ENCODE assay signal across 17 mouse cellular contexts in the genomic region with DNA sequence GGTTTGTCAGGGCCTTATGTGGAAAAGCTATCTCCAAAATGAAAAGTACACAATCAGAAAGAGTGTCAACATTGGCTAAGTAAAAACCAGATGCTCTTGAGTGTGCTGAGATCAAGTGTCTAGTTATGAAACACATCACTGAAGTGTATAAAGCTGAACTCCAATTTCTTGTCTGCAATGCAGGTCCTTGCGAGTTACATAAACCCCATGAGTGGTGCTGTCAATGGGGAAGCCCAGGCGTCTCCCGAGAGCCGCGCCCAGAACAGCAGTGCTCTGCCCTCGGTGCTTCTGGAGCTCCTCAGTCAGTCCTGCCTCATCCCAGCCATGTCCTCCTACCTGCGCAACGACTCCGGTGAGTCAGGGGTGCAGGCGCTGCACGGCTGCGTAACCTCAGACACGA. TPM values are rescaled to one million over a fixed set of nuclear protein-coding genes. Genes with fewer than 3 reads are reported as not detected.
DNase-seq lines count a peak whose midpoint lies in the region; ATAC-seq lines count a peak whose summit lies in the region.
"Had no signal": no experiment of that assay in that cellular context is flagged by ENCODE, and none has a peak within 500 bp of the region (broad histone marks: within the 10 kb centered on the region; RNA-seq: fewer than 3 reads in every experiment).

No protein-coding gene starts in this region.

- no peak for DNase-seq in frontal cortex, postnatal 25 days (ENCODE audit: low spot score in 2 of 2)
- peak; percentile 39 for DNase-seq in brain, adult 2 months (ENCODE audit: low read depth, low spot score)
- DNase-seq in lung, postnatal 25 days (ENCODE audit: low spot score) = peak; percentile 82
- no peak for DNase-seq in heart, postnatal 25 days (ENCODE audit: low spot score)
- DNase-seq in heart, adult 18-20 months = no peak
- DNase-seq: cerebellum, adult 11-12 months; cerebellum, adult 9-10 months; cerebellum, postnatal 36 days; gastrocnemius, postnatal 14 days; heart, postnatal 36 days had no signal

- H3K9ac ChIP-seq in lung, embryonic 16.5 days (ENCODE audit: low read length) = no peak overlapping the region
- no peak overlapping the region for H3K9ac ChIP-seq in hindbrain, embryonic 12.5 days
- H3K9ac ChIP-seq: forebrain, embryonic 15.5 days; heart, embryonic 12.5 days had no signal

- no peaks in the 10 kb centered on the region for H3K4me1 ChIP-seq in lung, embryonic 16.5 days (replicated peaks; ENCODE audit: control insufficient read depth, insufficient read depth, low read length)
- H3K4me1 ChIP-seq in hindbrain, embryonic 12.5 days = no peaks in the 10 kb centered on the region
- H3K4me1 ChIP-seq: forebrain, embryonic 15.5 days had no signal

- H3K9me3 ChIP-seq in lung, embryonic 16.5 days (ENCODE audit: control insufficient read depth, low read length) = no peaks in the 10 kb centered on the region
- H3K9me3 ChIP-seq in hindbrain, embryonic 12.5 days (replicated peaks) = no peaks in the 10 kb centered on the region
- H3K9me3 ChIP-seq: forebrain, embryonic 15.5 days; heart, embryonic 12.5 days had no signal

- ATAC-seq in frontal cortex, adult (ENCODE audit: low TSS enrichment) = 0 out of 2 replicates have a peak, but pooled peaks have one; percentile 28
- 0 out of 2 replicates have a peak, but pooled peaks have one; percentile 38 for ATAC-seq in lung, embryonic 16.5 days (ENCODE audit: low read depth)
- no peak for ATAC-seq in hindbrain, embryonic 12.5 days (ENCODE audit: low FRiP score)
- ATAC-seq: forebrain, embryonic 15.5 days; hindbrain, embryonic 16.5 days; inflammation-experienced regulatory T-cells, adult 6 months had no signal

- no peak overlapping the region for H3K4me3 ChIP-seq in lung, embryonic 16.5 days (ENCODE audit: low read length)
- H3K4me3 ChIP-seq in hindbrain, embryonic 12.5 days = no peak overlapping the region
- H3K4me3 ChIP-seq: forebrain, embryonic 15.5 days; heart, embryonic 12.5 days had no signal

- peaks cover 19% of the 10 kb centered on the region for H3K36me3 ChIP-seq in lung, embryonic 16.5 days (ENCODE audit: control insufficient read depth, insufficient read depth, low read length)
- peaks cover 33% of the 10 kb centered on the region for H3K36me3 ChIP-seq in hindbrain, embryonic 12.5 days

- intact Hi-C loops in heart, postnatal 25 days (cut with DNase I) = loop anchor here (10.0 kb wide), 1 partner anchor 335 kb away; the partner anchor contains the start of gene Ltbp1

- no peak overlapping the region for H3K4me2 ChIP-seq in lung, embryonic 16.5 days (ENCODE audit: low read depth, low read length)
- H3K4me2 ChIP-seq in hindbrain, embryonic 12.5 days (replicated peaks) = no peak overlapping the region
- H3K4me2 ChIP-seq: forebrain, embryonic 15.5 days; heart, embryonic 12.5 days had no signal

- H3K27me3 ChIP-seq in lung, embryonic 16.5 days (ENCODE audit: control insufficient read depth, insufficient read depth, low read depth, low read length) = no peaks in the 10 kb centered on the region
- H3K27me3 ChIP-seq in hindbrain, embryonic 12.5 days = no peaks in the 10 kb centered on the region
- H3K27me3 ChIP-seq: forebrain, embryonic 15.5 days; heart, embryonic 12.5 days had no signal

- WGBS in lung, embryonic 16.5 days = 86% methylated on average over 13 of the region's 13 CpGs
- WGBS in hindbrain, embryonic 12.5 days = 95% methylated on average over 13 of the region's 13 CpGs

- no peak overlapping the region for H3K27ac ChIP-seq in lung, embryonic 16.5 days (ENCODE audit: low read length)
- no peak overlapping the region for H3K27ac ChIP-seq in hindbrain, embryonic 12.5 days
- H3K27ac ChIP-seq: forebrain, embryonic 15.5 days had no signal

RNA-seq across cellular contexts. Expression of gene Ttc27, which starts 47.5 kb away (rescaled TPM):
- 18.6 and 20.0 TPM in 2 replicates for polyA plus RNA-seq in lung, embryonic 16.5 days (2015; fragmentation: Nextera tagmentation; extraction: Ambion mirVana)
- total RNA-seq in heart, postnatal 25 days (2021) = 10 to 100 TPM; 13.6 to 15.7 TPM
- 10 to 100 TPM; 13.1 to 17.1 TPM for total RNA-seq in heart, adult 18-20 months (2021)
- polyA plus RNA-seq in hindbrain, embryonic 12.5 days (2016; fragmentation: Nextera tagmentation; extraction: Ambion mirVana) = 22.2 and 23.0 TPM in 2 replicates

Comparison
In these comparisons a context has a peak if more than half of its experiments do, and no peak if none do; other contexts are left out.
1. DNase-seq: peak in brain, adult 2 months (single experiment) and lung, postnatal 25 days (single experiment); none in frontal cortex, postnatal 25 days (0 of 2), heart, postnatal 25 days (single experiment) and heart, adult 18-20 months (0 of 2).